Mouse (Mus musculus) forebrain, embryonic 16.5 days (tissue): ENCODE measurements around the gene Ldb2. TPM values are rescaled to one million over a fixed set of nuclear protein-coding genes. Genes with fewer than 3 reads are reported as not detected.
A peak's percentile ranks its signal among the peaks of the same experiment; 100 is the strongest.

ENCODE experiments used
- ATAC-seq: fragments of 200-750 bp; cut with Nextera tagmentation; 2 replicates; pipeline ENCODE4 v1.8.0; 2017; ENCODE audit warnings: mild to moderate bottlenecking, moderate library complexity
- H3K27ac ChIP-seq: fragments of 300-500 bp; sonication (generic); 2 replicates; pipeline ENCODE4 v1.5.1; 2014; ENCODE audit warnings: low read length, control low read depth
- H3K27me3 ChIP-seq: fragments of 300-500 bp; sonication (generic); replicated peaks from 2 replicates; pipeline ENCODE4 v1.6.1; 2014; ENCODE audit warnings: low read length; ENCODE audit not compliant: control insufficient read depth, insufficient read depth
- H3K36me3 ChIP-seq: fragments of 300-500 bp; sonication (generic); 2 replicates; pipeline ENCODE4 v1.6.1; 2014; ENCODE audit not compliant: control insufficient read depth, insufficient read depth
- H3K4me1 ChIP-seq: fragments of 300-500 bp; sonication (generic); replicated peaks from 2 replicates; pipeline ENCODE4 v1.6.1; 2014; ENCODE audit warnings: low read length; ENCODE audit not compliant: control insufficient read depth, insufficient read depth
- H3K4me2 ChIP-seq: fragments of 300-500 bp; sonication (generic); 2 replicates; pipeline ENCODE4 v1.6.1; 2014; ENCODE audit warnings: mild to moderate bottlenecking, low read length, control low read depth
- H3K4me3 ChIP-seq: fragments of 300-500 bp; sonication (generic); replicated peaks from 2 replicates; pipeline ENCODE4 v1.5.1; 2014; ENCODE audit warnings: mild to moderate bottlenecking, low read length, control low read depth
- H3K9ac ChIP-seq: fragments of 300-500 bp; sonication (generic); replicated peaks from 2 replicates; pipeline ENCODE4 v1.6.1; 2014; ENCODE audit warnings: low read depth, low read length, control low read depth
- H3K9me3 ChIP-seq: fragments of 300-500 bp; sonication (generic); 2 replicates; pipeline ENCODE4 v1.6.1; 2016; ENCODE audit warnings: low read length; ENCODE audit not compliant: control insufficient read depth
- WGBS: fragments of 180-500 bp; shearing (Covaris S2); extraction: QIAGEN DNeasy Blood & Tissue Kit; methylation state at CpG from one replicate; pipeline ENCODE4 v1.1.7; 2014; 5-methylcytosine and 5-hydroxymethylcytosine counted together
- polyA plus RNA-seq: library from polyadenylated mRNA; unstranded; fragments of >200 nt; fragmentation: Nextera tagmentation; extraction: Ambion mirVana; gene quantifications from 2 replicates; pipeline ENCODE4 v1.2.1, GENCODE M21; 2015

Ldb2 gene
- polyA plus RNA-seq, 1 experiment from 2014 or later = 86.5 TPM

- WGBS = 73% methylated on average over 4 of the region's 4 CpGs
- Histone ChIP-seq H3K4me1 (no peaks in the 10 kb centered on the region; the same call in 1 of the 2 replicates), H3K4me2 (no peak overlapping the region), H3K36me3 (no peaks in the 10 kb centered on the region), H3K9ac (no peak overlapping the region), H3K9me3 (no peaks in the 10 kb centered on the region), H3K4me3 (no peak overlapping the region), H3K27ac (no peak overlapping the region), H3K27me3 (no peaks in the 10 kb centered on the region)
- ATAC-seq = no peak
Observed at GRCm38 (mm10) chr5:44641060-44641459, 158.4 kb downstream of the Ldb2 start.

DNA sequence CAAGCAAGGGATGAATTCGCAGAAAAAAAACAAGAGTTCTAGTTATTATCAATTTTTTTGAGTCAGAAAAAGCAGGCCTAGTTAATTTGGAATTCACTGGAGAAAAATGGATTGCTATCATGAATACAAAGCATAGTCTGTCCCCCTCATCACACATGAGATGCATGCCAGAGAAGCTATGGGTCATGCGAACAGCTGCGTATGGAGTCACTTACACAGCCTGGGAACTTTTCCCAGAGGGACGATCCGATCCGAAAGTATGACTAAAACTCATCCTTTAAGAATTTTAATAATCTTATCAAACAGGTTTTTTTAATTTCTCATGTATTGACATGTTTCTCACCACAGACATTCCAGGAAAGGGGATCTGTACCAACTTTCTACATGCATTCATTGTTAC, 163.9 kb downstream of the Ldb2 start:
- Histone ChIP-seq H3K27ac (no peak overlapping the region), H3K36me3 (no peaks in the 10 kb centered on the region), H3K4me2 (no peak overlapping the region), H3K9ac (no peak overlapping the region), H3K4me3 (no peak overlapping the region), H3K4me1 (no peaks in the 10 kb centered on the region), H3K27me3 (no peaks in the 10 kb centered on the region), H3K9me3 (no peaks in the 10 kb centered on the region)
- ATAC-seq = no peak
- 91% methylated on average over 6 of the region's 6 CpGs for WGBS

DNA sequence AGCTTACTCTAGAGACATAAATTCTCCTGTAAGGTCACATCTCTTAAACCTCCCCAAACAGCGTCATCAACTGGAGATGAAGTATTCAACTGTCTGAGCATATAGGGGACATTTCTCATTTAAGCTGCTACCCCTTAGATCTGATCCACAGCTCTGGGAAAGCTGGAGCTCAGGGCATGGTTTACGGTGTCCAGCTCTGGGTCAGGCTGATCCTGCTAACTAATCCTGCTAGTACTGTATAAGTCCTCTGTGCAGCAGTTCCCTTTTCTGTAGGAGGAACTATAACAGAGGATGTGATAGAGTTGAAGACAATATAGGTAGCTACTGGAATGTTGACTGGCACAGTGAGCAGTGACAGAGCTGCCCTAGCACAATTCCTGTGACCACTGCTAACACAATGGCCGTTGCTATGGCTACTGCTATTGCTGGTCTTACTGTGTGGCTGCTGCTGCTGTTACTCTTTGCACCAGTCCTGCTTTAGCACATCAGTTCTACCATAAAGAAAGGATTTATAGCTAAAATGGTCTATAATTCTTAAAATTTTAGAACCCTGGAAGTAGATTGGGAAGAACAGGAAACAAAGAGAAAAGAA, 170.3 kb downstream of the Ldb2 start:
- peak; percentile 80 for ATAC-seq
- H3K9me3 ChIP-seq = no peaks in the 10 kb centered on the region
- H3K4me3 ChIP-seq = no peak overlapping the region
- 56% methylated on average over 3 of the region's 3 CpGs for WGBS
- no peak overlapping the region for H3K4me2 ChIP-seq
- H3K27me3 ChIP-seq = no peaks in the 10 kb centered on the region
- no peaks in the 10 kb centered on the region for H3K36me3 ChIP-seq
- no peak overlapping the region for H3K9ac ChIP-seq
- no peak overlapping the region for H3K27ac ChIP-seq
- no peaks in the 10 kb centered on the region for H3K4me1 ChIP-seq

DNA sequence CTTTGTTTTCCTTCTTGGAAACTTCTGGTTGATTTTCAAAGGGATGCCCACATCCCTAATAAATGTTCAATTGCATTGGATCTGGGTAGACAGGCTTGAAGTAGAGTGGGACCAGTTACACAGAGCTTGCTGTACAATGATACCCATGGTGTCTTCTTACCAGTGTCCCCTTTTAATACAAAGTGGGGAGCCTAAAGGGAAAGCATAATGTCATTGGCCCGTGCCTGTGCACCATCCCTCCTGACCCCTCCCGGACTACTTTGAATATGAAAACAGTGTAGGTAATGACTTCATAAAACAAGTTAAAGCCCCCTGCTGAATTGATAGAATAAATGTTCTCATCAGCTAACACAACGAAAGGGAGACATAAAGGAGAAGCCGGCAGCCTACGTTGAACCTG, 172.0 kb downstream of the Ldb2 start:
- H3K27ac ChIP-seq = no peak overlapping the region
- no peak for ATAC-seq
- H3K4me2 ChIP-seq = no peak overlapping the region
- no peaks in the 10 kb centered on the region for H3K4me1 ChIP-seq
- H3K27me3 ChIP-seq = no peaks in the 10 kb centered on the region
- no peak overlapping the region for H3K4me3 ChIP-seq
- H3K36me3 ChIP-seq = no peaks in the 10 kb centered on the region
- 35% methylated on average over 5 of the region's 5 CpGs for WGBS
- no peaks in the 10 kb centered on the region for H3K9me3 ChIP-seq
- H3K9ac ChIP-seq = no peak overlapping the region

GRCm38 (mm10) chr5:44626885-44627284, 172.6 kb downstream of the Ldb2 start:
- no peak overlapping the region for H3K4me3 ChIP-seq
- H3K27ac ChIP-seq = no peak overlapping the region
- WGBS = 93% methylated on average over 2 of the region's 2 CpGs
- H3K4me2 ChIP-seq = no peak overlapping the region
- no peaks in the 10 kb centered on the region for H3K4me1 ChIP-seq
- no peaks in the 10 kb centered on the region for H3K27me3 ChIP-seq
- no peaks in the 10 kb centered on the region for H3K9me3 ChIP-seq
- H3K9ac ChIP-seq = no peak overlapping the region
- no peaks in the 10 kb centered on the region for H3K36me3 ChIP-seq
- no peak for ATAC-seq

DNA sequence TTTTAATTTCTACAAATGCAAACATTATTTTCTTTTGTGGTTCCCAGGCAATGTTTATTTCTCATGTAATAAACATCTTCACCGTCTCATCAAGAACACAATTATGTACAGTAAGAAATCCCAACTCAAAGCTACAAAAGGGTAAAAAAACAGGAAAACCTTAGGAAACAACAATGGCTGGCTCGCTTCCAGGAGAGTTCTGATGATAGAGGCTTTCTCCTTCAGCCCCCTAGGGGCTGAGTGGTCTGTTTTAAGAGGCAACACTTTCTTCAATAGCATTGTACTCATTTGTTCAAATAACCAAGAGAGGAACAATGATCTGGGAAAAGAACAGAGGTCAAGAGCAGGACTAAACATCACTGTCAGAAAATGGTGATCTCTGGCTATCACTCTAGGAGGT, 173.4 kb downstream of the Ldb2 start:
- no peak for ATAC-seq
- Histone ChIP-seq H3K27ac (no peak overlapping the region), H3K36me3 (no peaks in the 10 kb centered on the region), H3K27me3 (no peaks in the 10 kb centered on the region), H3K4me2 (no peak overlapping the region), H3K9me3 (no peaks in the 10 kb centered on the region), H3K9ac (no peak overlapping the region), H3K4me3 (no peak overlapping the region), H3K4me1 (no peaks in the 10 kb centered on the region)
- 54% methylated on average over 2 of the region's 2 CpGs for WGBS

GRCm38 (mm10) chr5:44615677-44616076, 183.8 kb downstream of the Ldb2 start:
- Histone ChIP-seq H3K4me2 (no peak overlapping the region), H3K4me3 (no peak overlapping the region), H3K27ac (no peak overlapping the region), H3K4me1 (no peaks in the 10 kb centered on the region), H3K9ac (no peak overlapping the region), H3K27me3 (no peaks in the 10 kb centered on the region), H3K9me3 (no peaks in the 10 kb centered on the region), H3K36me3 (no peaks in the 10 kb centered on the region)
- 85% methylated on average over 7 of the region's 7 CpGs for WGBS
- ATAC-seq = no peak

DNA sequence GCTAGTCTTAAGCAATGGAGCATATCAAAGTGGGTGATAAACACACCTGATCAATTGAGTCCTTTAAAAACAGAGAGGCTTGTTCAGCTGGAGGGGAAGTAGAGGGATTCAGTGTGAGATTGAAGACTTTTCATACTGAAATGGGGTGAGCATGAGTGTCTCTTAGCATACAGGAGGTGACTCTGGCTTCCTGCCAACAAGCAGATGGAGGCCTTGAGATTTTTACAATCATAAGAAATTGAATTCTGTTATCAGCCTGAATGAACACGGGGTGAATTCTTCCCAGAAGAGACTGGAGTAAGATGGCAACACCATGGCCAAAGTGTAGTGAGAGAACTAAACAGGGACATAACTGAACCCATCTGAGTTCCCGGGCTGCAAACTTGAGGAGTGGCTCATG, 190.6 kb downstream of the Ldb2 start:
- no peak for ATAC-seq
- WGBS = 60% methylated on average over 2 of the region's 2 CpGs
- Histone ChIP-seq H3K4me1 (0 out of 2 replicates have a peak, but pooled peaks cover 2% of the 10 kb centered on the region), H3K4me3 (no peak overlapping the region), H3K27ac (no peak overlapping the region), H3K9me3 (no peaks in the 10 kb centered on the region), H3K9ac (no peak overlapping the region), H3K36me3 (no peaks in the 10 kb centered on the region), H3K27me3 (no peaks in the 10 kb centered on the region), H3K4me2 (no peak overlapping the region)

- no peaks in the 10 kb centered on the region for H3K9me3 ChIP-seq
- no peaks in the 10 kb centered on the region for H3K36me3 ChIP-seq
- H3K4me1 ChIP-seq = no peaks in the 10 kb centered on the region
- H3K27ac ChIP-seq = no peak overlapping the region
- no peak overlapping the region for H3K4me2 ChIP-seq
- no peaks in the 10 kb centered on the region for H3K27me3 ChIP-seq
- ATAC-seq = no peak
- H3K4me3 ChIP-seq = no peak overlapping the region
- H3K9ac ChIP-seq = no peak overlapping the region
- WGBS = 86% methylated on average over 1 of the region's 1 CpGs
Observed at GRCm38 (mm10) chr5:44601340-44601739, 198.1 kb downstream of the Ldb2 start.
